Mouse (Mus musculus) heart, embryonic 16.5 days (tissue): Measurements from ENCODE around the gene Gm17387. TPM values are rescaled to one million over a fixed set of nuclear protein-coding genes. Genes with fewer than 3 reads are reported as not detected.

Source experiments
- polyA plus RNA-seq: library from polyadenylated mRNA; unstranded; fragments of >200 nt; fragmentation: Nextera tagmentation; extraction: Ambion mirVana; gene quantifications from 2 replicates; pipeline ENCODE4 v1.2.1, GENCODE M21; 2015

Gene Gm17387
- polyA plus RNA-seq, 1 experiment from 2014 or later = not detected

Other genes starting within 250 kb of the Gm17387 start
- gene Syce1, start 241.3 kb upstream of the Gm17387 start, polyA plus RNA-seq = 0.14 and 0.34 TPM in 2 replicates
- gene Zfp941, start 207.0 kb upstream of the Gm17387 start, polyA plus RNA-seq = 0.74 and 0.93 TPM in 2 replicates
- 1.0 and 1.1 TPM in 2 replicates for gene Urah, start 194.1 kb upstream of the Gm17387 start, polyA plus RNA-seq
- 0.62 and 0.84 TPM in 2 replicates for gene Scgb1c1, start 183.6 kb upstream of the Gm17387 start, polyA plus RNA-seq
- gene Odf3, start 181.3 kb upstream of the Gm17387 start, polyA plus RNA-seq = not detected in 2 replicates
- not detected in 2 replicates for gene Gm45785, start 172.8 kb upstream of the Gm17387 start, polyA plus RNA-seq
- gene Ric8a, start 172.2 kb upstream of the Gm17387 start, polyA plus RNA-seq = 43.7 and 50.4 TPM in 2 replicates
- 31.6 and 39.5 TPM in 2 replicates for gene Bet1l, start 171.6 kb upstream of the Gm17387 start, polyA plus RNA-seq
- 181 and 189 TPM in 2 replicates for gene Psmd13, start 147.2 kb upstream of the Gm17387 start, polyA plus RNA-seq
- 65.4 and 71.2 TPM in 2 replicates for gene Sirt3, start 146.8 kb upstream of the Gm17387 start, polyA plus RNA-seq
- gene Cox8b, start 128.7 kb upstream of the Gm17387 start, polyA plus RNA-seq = 467 and 515 TPM in 2 replicates
- gene Nlrp6, start 108.2 kb upstream of the Gm17387 start, polyA plus RNA-seq = 0.82 and 1.6 TPM in 2 replicates
- gene Pgghg, start 87.7 kb upstream of the Gm17387 start, polyA plus RNA-seq = 12.2 and 12.4 TPM in 2 replicates
- gene Ifitm5, start 78.8 kb upstream of the Gm17387 start, polyA plus RNA-seq = 1.3 and 1.6 TPM in 2 replicates
- 0.66 TPM in 1 of 2 replicates, not detected in the other for gene Gm45717, start 73.2 kb upstream of the Gm17387 start, polyA plus RNA-seq
- gene Ifitm2, start 73.1 kb upstream of the Gm17387 start, polyA plus RNA-seq = 525 and 571 TPM in 2 replicates
- 24.0 and 34.8 TPM in 2 replicates for gene Ifitm1, start 61.9 kb upstream of the Gm17387 start, polyA plus RNA-seq
- 157 and 218 TPM in 2 replicates for gene Ifitm3, start 18.4 kb upstream of the Gm17387 start, polyA plus RNA-seq
- 1.0 and 1.3 TPM in 2 replicates for gene Ifitm6, start 11.2 kb upstream of the Gm17387 start, polyA plus RNA-seq
- gene B4galnt4, start 32.0 kb downstream of the Gm17387 start, polyA plus RNA-seq = 0.54 and 0.97 TPM in 2 replicates
- gene Pkp3, start 49.1 kb downstream of the Gm17387 start, polyA plus RNA-seq = 4.1 and 5.2 TPM in 2 replicates
- 7.4 and 8.5 TPM in 2 replicates for gene Sigirr, start 71.4 kb downstream of the Gm17387 start, polyA plus RNA-seq
- gene Ano9, start 88.7 kb downstream of the Gm17387 start, polyA plus RNA-seq = 0.49 and 1.00 TPM in 2 replicates
- gene Ptdss2, start 93.3 kb downstream of the Gm17387 start, polyA plus RNA-seq = 56.1 and 63.9 TPM in 2 replicates
- 96.9 and 111 TPM in 2 replicates for gene Rnh1, start 143.7 kb downstream of the Gm17387 start, polyA plus RNA-seq
- 59.5 and 92.1 TPM in 2 replicates for gene Hras, start 164.9 kb downstream of the Gm17387 start, polyA plus RNA-seq
- gene Lrrc56, start 165.0 kb downstream of the Gm17387 start, polyA plus RNA-seq = 3.0 and 4.1 TPM in 2 replicates
- 0.54 and 0.76 TPM in 2 replicates for gene Lmntd2, start 184.9 kb downstream of the Gm17387 start, polyA plus RNA-seq
- 16.1 and 17.2 TPM in 2 replicates for gene Rassf7, start 186.7 kb downstream of the Gm17387 start, polyA plus RNA-seq
- 43.5 and 50.7 TPM in 2 replicates for gene Phrf1, start 199.7 kb downstream of the Gm17387 start, polyA plus RNA-seq
- gene Irf7, start 237.3 kb downstream of the Gm17387 start, polyA plus RNA-seq = 4.7 and 9.1 TPM in 2 replicates
- 1.6 TPM in 1 of 2 replicates, not detected in the other for gene Cdhr5, start 247.7 kb downstream of the Gm17387 start, polyA plus RNA-seq